Mouse (Mus musculus) CD4-positive, CD25-positive, alpha-beta regulatory T cell, adult 9 weeks (primary cell): Measurements from ENCODE around the gene Vmn1r123. TPM values are rescaled to one million over a fixed set of nuclear protein-coding genes. Genes with fewer than 3 reads are reported as not detected.

Experiments used
- polyA plus RNA-seq: library from polyadenylated mRNA; unstranded; fragments of 100-300 nt; shearing (Covaris generic); gene quantifications from one replicate; pipeline ENCODE4 v1.2.1, GENCODE M21; 2017

Gene Vmn1r123
- polyA plus RNA-seq: not detected

GRCm38 (mm10) chr7:21161885-21162284, at the start of gene Vmn1r123:
TSS of gene Vmn1r123 (plus strand) at chr7:21162185.

GRCm38 (mm10) chr7:21134028-21134427, 28.0 kb upstream of the Vmn1r123 start, which contains the start of gene Vmn1r122:
TSS of gene Vmn1r122 (minus strand) at chr7:21134128.

GRCm38 (mm10) chr7:21190323-21190722, 28.3 kb downstream of the Vmn1r123 start, which contains the start of gene Gm5157:
TSS of gene Gm5157 (minus strand) at chr7:21190423.

Other genes starting within 250 kb of the Vmn1r123 start
- not detected for gene Vmn1r118, start 249.8 kb upstream of the Vmn1r123 start, polyA plus RNA-seq
- gene Vmn1r119, start 149.7 kb upstream of the Vmn1r123 start, polyA plus RNA-seq: not detected
- not detected for gene Vmn1r120, start 108.4 kb upstream of the Vmn1r123 start, polyA plus RNA-seq
- not detected for gene Vmn1r121, start 63.7 kb upstream of the Vmn1r123 start, polyA plus RNA-seq
- not detected for gene Vmn1r122, start 28.1 kb upstream of the Vmn1r123 start, polyA plus RNA-seq
- gene Gm5157, start 28.2 kb downstream of the Vmn1r123 start, polyA plus RNA-seq: not detected
- not detected for gene Vmn1r124, start 98.4 kb downstream of the Vmn1r123 start, polyA plus RNA-seq
- not detected for gene Vmn1r125, start 110.0 kb downstream of the Vmn1r123 start, polyA plus RNA-seq
- not detected for gene Vmn1r126, start 139.3 kb downstream of the Vmn1r123 start, polyA plus RNA-seq
- not detected for gene Vmn1r127, start 157.7 kb downstream of the Vmn1r123 start, polyA plus RNA-seq
- not detected for gene Vmn1r128, start 187.2 kb downstream of the Vmn1r123 start, polyA plus RNA-seq
- not detected for gene Vmn1r129, start 199.1 kb downstream of the Vmn1r123 start, polyA plus RNA-seq